Mouse (Mus musculus): ENCODE data around the gene Trim16. TPM values are rescaled to one million over a fixed set of nuclear protein-coding genes. Genes with fewer than 3 reads are reported as not detected.

Gene Trim16
- 1 to 10 TPM; 1.4 TPM for total RNA-seq (2021)
- long read RNA-seq, partial matches to known transcripts, result 0 of 1 reads
- long read RNA-seq, other reads (novel, unspliced or antisense), result 0 of 1 reads

GRCm38 (mm10) chr11:62820059-62820541 is at the start of gene Trim16:
Gene Trim16, plus strand, starts transcription at chr11:62820231.
- peak in 1 of 2 experiments; percentile 23 for DNase-seq (ENCODE audit: low spot score in 2 of 2)

DNA sequence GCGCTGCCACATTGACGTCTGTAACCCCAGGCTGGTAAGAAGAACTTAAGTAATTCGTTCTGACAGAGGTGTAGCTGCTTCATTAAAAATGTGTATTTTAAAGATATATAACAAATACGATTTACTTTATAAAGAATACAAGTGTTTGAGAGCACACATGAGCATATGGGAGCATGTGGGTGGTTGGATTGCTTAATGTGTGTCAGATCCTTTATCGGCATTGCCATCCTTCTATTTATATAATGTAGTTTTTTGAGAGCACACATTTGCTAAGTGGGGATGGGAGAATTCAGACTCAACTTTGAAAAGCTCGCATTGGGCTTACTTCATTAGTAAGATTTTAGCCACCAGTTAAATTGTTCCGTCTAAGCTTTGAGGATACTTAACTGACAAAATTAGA is 43.5 kb upstream of the Trim16 start:
- DNase-seq (ENCODE audit: low spot score in 2 of 2), result peak in 1 of 2 experiments; percentile 36

GRCm38 (mm10) chr11:62788935-62789616 is 31.0 kb upstream of the Trim16 start, which contains the start of gene Zfp286:
Gene Zfp286, minus strand, starts transcription at chr11:62789462.
- DNase-seq (ENCODE audit: low spot score in 2 of 2), result peak; percentile 88 to 94

GRCm38 (mm10) chr11:62789617-62789936 is 30.5 kb upstream of the Trim16 start:
- no peak for DNase-seq (ENCODE audit: low spot score in 2 of 2)

DNA sequence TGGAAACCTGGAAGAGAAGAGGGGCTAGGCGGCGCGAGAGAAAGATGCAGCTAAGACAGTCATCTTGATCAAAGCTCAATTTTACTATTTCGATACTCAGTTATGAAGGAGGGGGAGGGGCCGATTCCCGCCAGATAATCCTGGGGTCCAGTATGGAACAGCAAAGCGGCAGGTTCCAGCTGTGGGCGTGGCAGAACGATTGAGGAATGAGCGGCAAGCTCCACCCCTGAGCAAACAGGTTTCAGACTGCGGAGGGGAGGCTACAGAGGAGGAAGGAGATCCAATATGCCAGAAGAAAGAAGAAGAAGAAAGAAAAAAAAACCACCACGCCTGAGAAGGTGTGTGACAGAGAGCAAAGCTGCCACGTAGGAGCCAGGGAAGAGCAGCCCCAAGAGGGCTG is 15.9 kb upstream of the Trim16 start:
- DNase-seq (ENCODE audit: low spot score in 2 of 2), result no peak

GRCm38 (mm10) chr11:62807965-62808364 is 12.1 kb upstream of the Trim16 start:
- DNase-seq (ENCODE audit: low spot score in 2 of 2), result no peak

- no peak for DNase-seq (ENCODE audit: low spot score in 2 of 2)
Observed at GRCm38 (mm10) chr11:62809201-62809600, 10.8 kb upstream of the Trim16 start.

DNA sequence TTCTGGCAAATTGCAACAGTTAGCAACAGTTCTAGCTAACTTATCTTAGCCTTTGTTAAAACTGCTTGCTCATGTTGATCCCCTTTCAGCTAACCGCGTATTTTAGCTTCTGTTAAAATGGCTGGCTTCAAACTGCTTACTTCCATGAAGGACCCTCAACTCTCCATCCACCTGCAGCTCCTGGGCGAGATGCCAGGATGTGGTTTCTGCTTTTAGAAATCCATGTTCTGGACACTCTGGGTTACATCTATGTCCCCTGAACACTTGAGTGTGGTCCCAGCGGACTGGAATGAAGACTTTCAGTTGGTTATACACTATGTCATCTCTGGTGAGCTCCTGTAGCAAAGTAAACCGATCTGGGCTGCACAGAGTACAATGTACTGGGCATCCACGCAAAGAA is 7.8 kb upstream of the Trim16 start:
- no peak for DNase-seq (ENCODE audit: low spot score in 2 of 2)

DNA sequence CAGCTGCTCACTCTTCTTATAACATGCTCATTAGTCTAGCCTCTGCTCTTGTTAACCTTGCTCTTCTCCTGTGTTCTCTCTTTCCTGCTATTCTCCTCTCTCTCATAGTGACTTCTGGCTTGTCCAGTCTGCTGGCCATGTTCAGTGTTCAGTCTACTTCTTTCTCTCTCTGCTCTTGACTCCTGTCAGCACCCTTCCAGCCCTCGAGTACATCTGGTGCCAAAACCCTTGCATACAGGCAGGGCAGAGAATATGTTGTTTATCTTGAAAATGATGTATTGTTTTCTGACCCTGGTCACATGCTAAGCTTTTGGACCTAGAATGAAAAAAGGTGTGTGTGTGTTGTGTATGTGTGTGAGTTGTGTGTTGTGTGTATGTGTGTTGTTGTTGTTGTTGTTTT is 6.5 kb upstream of the Trim16 start:
- DNase-seq (ENCODE audit: low spot score in 2 of 2), result no peak

DNA sequence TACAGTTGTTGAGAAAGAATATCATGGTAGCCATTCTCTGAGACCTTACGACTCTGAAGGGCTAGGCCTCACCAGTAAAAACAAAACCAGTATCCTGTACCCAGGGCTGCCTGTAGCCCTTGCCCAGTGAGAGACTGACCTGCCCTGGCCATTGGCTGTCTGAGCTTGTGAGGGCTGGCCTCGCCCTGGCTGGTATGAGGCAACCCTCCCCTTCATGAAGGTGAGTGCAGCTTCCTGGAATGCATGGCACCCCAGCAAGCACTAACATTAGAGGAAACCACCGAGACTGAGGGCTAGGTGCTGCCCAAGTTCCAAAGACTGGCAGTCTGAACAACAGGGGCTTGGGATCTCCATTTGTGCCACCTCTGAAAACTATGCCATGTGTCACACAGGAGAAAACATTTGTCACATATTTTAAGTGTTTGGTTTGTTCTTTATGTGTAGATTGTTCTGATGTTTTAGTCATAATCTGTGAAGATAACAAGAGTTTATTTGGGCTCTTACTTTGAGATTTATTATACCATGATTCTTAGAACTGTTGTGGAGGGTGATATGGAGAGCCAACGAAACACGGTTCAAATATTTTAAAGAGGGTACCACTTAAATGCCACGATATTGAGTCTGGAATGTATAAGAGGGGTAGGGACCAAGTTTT is 5.9 kb upstream of the Trim16 start:
- no peak for DNase-seq (ENCODE audit: low spot score in 2 of 2)

DNA sequence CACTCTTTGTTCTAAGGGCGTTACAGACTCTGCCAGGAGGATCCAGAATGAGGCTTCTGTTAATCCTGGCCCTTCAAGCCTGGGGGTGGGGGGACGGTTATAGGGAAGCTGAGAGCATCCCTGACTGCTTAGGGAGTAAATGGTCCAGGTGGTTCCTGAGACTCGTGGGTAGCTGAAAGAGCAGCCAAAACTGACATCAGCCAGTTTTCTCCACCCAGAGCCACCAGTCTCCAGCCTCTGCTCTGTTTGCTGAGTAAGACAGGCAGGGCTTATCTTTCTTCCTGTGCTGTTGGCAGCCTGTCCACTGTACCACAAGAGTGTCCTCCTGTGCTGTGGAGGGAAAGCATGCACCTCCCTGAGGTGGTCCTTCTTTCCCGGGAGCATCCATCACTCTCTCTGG is 5.4 kb upstream of the Trim16 start:
- peak in 1 of 2 experiments; percentile 10 for DNase-seq (ENCODE audit: low spot score in 2 of 2)

DNA sequence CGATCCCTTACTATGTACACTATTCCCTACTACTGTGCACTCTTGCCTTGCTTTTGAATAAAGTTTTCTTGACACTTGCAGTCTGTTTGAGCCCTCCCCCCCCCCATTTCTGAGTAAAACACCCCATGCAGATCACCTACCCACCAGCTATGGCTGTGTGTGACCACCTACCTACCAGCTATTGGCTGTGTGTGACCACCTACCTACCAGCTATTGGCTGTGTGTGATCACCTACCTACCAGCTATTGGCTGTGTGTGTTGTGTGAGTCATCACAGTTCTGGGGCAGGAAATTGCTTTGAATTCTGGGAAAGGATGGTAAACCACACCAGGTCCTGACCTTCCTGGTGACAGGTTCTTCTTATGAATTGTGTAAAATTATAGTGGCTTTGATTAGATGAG is 4.6 kb upstream of the Trim16 start:
- DNase-seq (ENCODE audit: low spot score in 2 of 2), result no peak

- DNase-seq (ENCODE audit: low spot score in 2 of 2), result no peak
Observed at GRCm38 (mm10) chr11:62816591-62816990, 3.4 kb upstream of the Trim16 start.

DNA sequence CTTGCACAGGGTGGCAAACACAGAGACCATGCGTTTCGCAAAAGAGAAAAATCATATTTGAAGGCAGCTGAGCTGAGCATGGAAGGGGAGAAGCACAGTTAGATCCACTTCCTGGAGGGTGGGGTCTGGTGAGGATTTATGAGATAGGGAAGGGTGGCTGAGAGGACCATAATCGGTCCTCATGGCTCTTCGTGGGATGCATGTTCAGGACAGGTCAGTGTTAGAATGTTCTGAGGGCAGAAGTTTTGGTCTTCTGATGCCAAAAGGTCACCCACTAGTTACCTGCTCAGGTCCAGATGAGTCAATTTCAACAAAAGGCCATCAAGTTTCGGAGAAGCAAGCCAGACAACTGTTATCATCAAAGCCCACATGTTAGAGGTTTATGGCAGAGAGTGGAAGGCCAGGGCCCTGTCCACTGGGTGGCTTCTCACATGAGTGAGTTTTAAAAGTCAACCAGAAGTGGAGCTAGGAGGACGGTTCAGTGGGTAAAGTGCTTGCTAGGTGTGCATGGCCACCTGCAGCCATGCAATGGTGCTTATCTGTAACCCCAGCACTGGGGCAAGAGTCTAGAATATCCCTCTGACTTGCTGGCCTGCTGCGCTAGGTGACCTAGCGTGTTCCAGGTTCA is 858 bp upstream of the Trim16 start:
- DNase-seq (ENCODE audit: low spot score in 2 of 2), result no peak

GRCm38 (mm10) chr11:62820661-62821437 is 818 bp downstream of the Trim16 start:
- DNase-seq (ENCODE audit: low spot score in 2 of 2), result no peak

- no peak for DNase-seq (ENCODE audit: low spot score in 2 of 2)
Observed at GRCm38 (mm10) chr11:62821893-62822292, 1.9 kb downstream of the Trim16 start.

GRCm38 (mm10) chr11:62824211-62824610 is 4.2 kb downstream of the Trim16 start:
- DNase-seq (ENCODE audit: low spot score in 2 of 2), result no peak

DNA sequence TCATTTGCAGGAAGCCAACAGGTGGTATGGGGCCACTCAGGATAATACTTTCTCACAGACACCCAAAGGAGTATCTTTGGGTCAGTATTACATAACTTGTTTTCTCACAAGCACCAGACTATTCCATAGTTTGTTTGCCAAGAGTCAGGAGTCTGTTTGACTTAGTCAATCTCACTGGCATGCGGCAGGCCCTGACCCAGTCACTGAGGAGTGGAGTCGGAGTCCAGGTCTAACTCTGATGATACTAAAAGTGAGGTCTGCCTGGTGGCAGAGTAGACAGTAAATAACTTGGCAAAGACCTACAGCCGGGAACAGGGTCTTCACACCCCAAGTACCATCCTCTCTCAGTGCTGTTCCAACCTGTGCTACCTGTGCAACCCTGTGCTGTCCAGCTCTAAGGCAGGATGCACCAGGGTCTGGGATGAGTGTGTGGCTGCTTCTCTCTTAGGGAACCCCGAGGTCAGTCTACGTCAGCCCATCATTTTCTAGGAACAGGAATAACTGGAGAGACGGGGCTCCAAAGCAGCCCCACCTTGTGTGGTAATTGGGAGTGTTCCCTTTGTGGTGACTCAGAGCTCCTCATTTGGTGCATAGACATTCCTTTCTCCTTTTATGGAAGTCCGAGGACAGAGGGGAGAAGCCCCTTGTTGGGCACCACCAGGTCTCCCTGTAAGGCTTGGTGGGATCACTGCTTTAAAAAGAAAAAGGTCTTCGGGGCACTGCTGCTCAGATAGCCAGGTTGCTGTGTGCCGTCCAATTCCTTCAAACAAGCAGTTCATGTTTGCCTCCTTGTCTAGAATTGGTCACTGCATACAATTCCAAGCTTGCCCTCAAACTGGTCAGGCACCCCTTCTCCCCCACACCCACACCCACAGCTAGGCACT is 5.4 kb downstream of the Trim16 start:
- DNase-seq (ENCODE audit: low spot score in 2 of 2), result no peak

DNA sequence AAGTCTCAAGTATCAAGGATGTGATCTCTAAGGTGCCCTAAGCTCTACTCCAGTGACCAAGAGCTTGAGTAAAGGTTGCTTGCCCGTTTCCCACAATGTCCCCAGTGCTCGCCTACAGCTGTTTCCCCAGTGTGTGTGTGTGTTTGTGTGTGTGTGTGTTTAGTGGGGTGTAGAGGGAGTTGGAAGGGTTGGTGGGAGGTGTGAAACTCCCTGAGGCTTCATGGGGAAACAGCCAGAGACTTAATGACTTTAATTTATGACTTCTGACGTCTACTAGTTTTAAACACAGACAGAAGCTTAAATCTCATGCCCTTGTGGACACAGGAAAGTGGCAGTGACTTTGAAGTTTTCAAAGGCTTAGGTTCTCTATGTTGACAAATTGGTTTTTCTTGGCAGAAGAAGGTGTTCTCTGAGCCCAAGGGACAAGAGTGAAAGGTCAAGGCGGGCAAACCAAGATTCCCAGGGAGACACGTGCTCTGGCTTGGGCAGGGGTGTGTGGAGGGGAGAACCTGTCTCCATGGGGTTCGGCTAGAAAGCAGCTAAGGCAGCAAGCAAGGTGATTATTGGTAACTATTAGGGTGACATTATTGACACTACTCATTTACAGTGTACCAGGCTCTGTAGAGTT is 6.2 kb downstream of the Trim16 start:
- DNase-seq (ENCODE audit: low spot score in 2 of 2), result no peak

GRCm38 (mm10) chr11:62827135-62827534 is 7.1 kb downstream of the Trim16 start:
- DNase-seq (ENCODE audit: low spot score in 2 of 2), result no peak

Data from layer of hippocampus, adult 18-20 months (tissue).